Mouse (Mus musculus): ENCODE measurements around the gene Emsy.

GRCm38 (mm10) chr7:98690126-98690525 lies 33.5 kb upstream of the Emsy start:
- no peak for TF ChIP-seq CTCF (IDR thresholded peaks at IDR 0.05; ENCODE audit: low read depth)
- no peak for TF ChIP-seq EP300 (IDR thresholded peaks at IDR 0.05; ENCODE audit: low read depth)
